Mouse (Mus musculus) 3T3-L1 (cell line): ENCODE results near the gene Phf21a.

Source experiments
- DNase-seq: peaks from one replicate; pipeline ENCODE4 v3.0.0-alpha.2; 2015; ENCODE audit warnings: low read depth, low spot score

Phf21a gene

GRCm38 (mm10) chr2:92182146-92182756, 89.3 kb downstream of the Phf21a start:
- peak; percentile 13 for DNase-seq

GRCm38 (mm10) chr2:92182981-92183501, 90.1 kb downstream of the Phf21a start:
- peak; percentile 89 for DNase-seq

GRCm38 (mm10) chr2:92183613-92184076, 90.7 kb downstream of the Phf21a start:
- peak; percentile 86 for DNase-seq

GRCm38 (mm10) chr2:92184077-92184921, 91.4 kb downstream of the Phf21a start:
- DNase-seq: peak; percentile 83

- DNase-seq: peak; percentile 63
Measured at GRCm38 (mm10) chr2:92185062-92185765, 92.3 kb downstream of the Phf21a start.

- DNase-seq: no peak
Measured at GRCm38 (mm10) chr2:92185766-92186450, 93.0 kb downstream of the Phf21a start.

- peak; percentile 34 for DNase-seq
Measured at GRCm38 (mm10) chr2:92187061-92187460, 94.1 kb downstream of the Phf21a start.

- no peak for DNase-seq
Measured at GRCm38 (mm10) chr2:92188744-92189143, 95.8 kb downstream of the Phf21a start.

GRCm38 (mm10) chr2:92190960-92191359, 98.0 kb downstream of the Phf21a start:
- DNase-seq: no peak

- peak; percentile 68 for DNase-seq
Measured at GRCm38 (mm10) chr2:92191826-92192581, 99.1 kb downstream of the Phf21a start.

- no peak for DNase-seq
Measured at GRCm38 (mm10) chr2:92198126-92198525, 105.2 kb downstream of the Phf21a start.

- no peak for DNase-seq
Measured at GRCm38 (mm10) chr2:92198747-92199146, 105.8 kb downstream of the Phf21a start.

GRCm38 (mm10) chr2:92199562-92200286, 106.8 kb downstream of the Phf21a start:
- DNase-seq: peak; percentile 9

GRCm38 (mm10) chr2:92202319-92203040, 109.6 kb downstream of the Phf21a start:
- no peak for DNase-seq

GRCm38 (mm10) chr2:92205010-92205639, 112.2 kb downstream of the Phf21a start:
- no peak for DNase-seq

GRCm38 (mm10) chr2:92210409-92210808, 117.5 kb downstream of the Phf21a start:
- DNase-seq: no peak

GRCm38 (mm10) chr2:92221431-92221830, 128.5 kb downstream of the Phf21a start:
- DNase-seq: no peak

- no peak for DNase-seq
Measured at GRCm38 (mm10) chr2:92225592-92225991, 132.7 kb downstream of the Phf21a start.

GRCm38 (mm10) chr2:92229973-92230372, 137.1 kb downstream of the Phf21a start:
- no peak for DNase-seq
